Mouse (Mus musculus) CH12.LX (cell line): ENCODE measurements around the gene Cnot3. TPM values are rescaled to one million over a fixed set of nuclear protein-coding genes. Genes with fewer than 3 reads are reported as not detected.
A peak's percentile ranks its signal among the peaks of the same experiment; 100 is the strongest.
"Not testable (repeated sequence)": the region's sequence is repeated elsewhere in the genome, so short reads cannot be mapped to it uniquely, and the experiment has no call there.

Source experiments
- DNase-seq: peaks from one replicate; pipeline ENCODE4 v3.0.0-alpha.2; 2013; ENCODE audit errors: extremely low read depth
- H3K27ac ChIP-seq: 2 replicates; pipeline ENCODE4 v1.5.1; 2012; ENCODE audit warnings: low read depth, mild to moderate bottlenecking, control low read depth, moderate library complexity; ENCODE audit not compliant: insufficient read depth
- H3K27me3 ChIP-seq: replicated peaks from 2 replicates; pipeline ENCODE3; 2012; ENCODE audit warnings: inconsistent platforms
- H3K36me3 ChIP-seq, 2 experiments: replicated peaks in 1 of 2; 2 replicates each; pipeline versions ENCODE3 to v1.6.1; 2012; ENCODE audit warnings: inconsistent platforms in 1 of 2, low read length in 1 of 2, mild to moderate bottlenecking in 1 of 2, mixed read lengths in 1 of 2, moderate library complexity in 1 of 2; ENCODE audit not compliant: control insufficient read depth in 1 of 2, insufficient read depth in 1 of 2
- H3K4me1 ChIP-seq, 2 experiments: 2 replicates each; pipeline ENCODE4 v1.6.1; 2012; ENCODE audit warnings: inconsistent platforms in 1 of 2, moderate library complexity in 1 of 2; ENCODE audit not compliant: insufficient read depth in 2 of 2, control insufficient read depth in 1 of 2
- H3K4me2 ChIP-seq: 2 replicates; pipeline ENCODE4 v1.6.1; 2012; ENCODE audit warnings: low read depth, mild to moderate bottlenecking, control low read depth; ENCODE audit not compliant: poor library complexity, insufficient read depth, severe bottlenecking
- H3K4me3 ChIP-seq, 3 experiments: fragments of 150-350 bp in 1 of 3; sonication (generic) in 1 of 3; replicated peaks in 1 of 3; 2 replicates each; pipeline versions ENCODE3 to v1.5.1; 2011 to 2012; ENCODE audit warnings: low read depth in 2 of 3, low read length in 2 of 3, mild to moderate bottlenecking in 2 of 3, moderate library complexity in 2 of 3, control low read depth in 1 of 3, improper control_type of control experiment in 1 of 3, inconsistent platforms in 1 of 3, mixed read lengths in 1 of 3; ENCODE audit not compliant: poor library complexity in 1 of 3
- H3K79me2 ChIP-seq: replicated peaks from 2 replicates; pipeline ENCODE4 v1.6.1; 2012; ENCODE audit warnings: mild to moderate bottlenecking, moderate library complexity; ENCODE audit not compliant: control insufficient read depth, poor library complexity, insufficient read depth, severe bottlenecking; ENCODE audit errors: extremely low read depth
- H3K9ac ChIP-seq: 2 replicates; pipeline ENCODE4 v1.6.1; 2012; ENCODE audit warnings: low read depth, mild to moderate bottlenecking, control low read depth, moderate library complexity; ENCODE audit not compliant: insufficient read depth
- H3K9me3 ChIP-seq: replicated peaks from 2 replicates; pipeline ENCODE3; 2012; ENCODE audit warnings: low read length, inconsistent platforms, mixed read lengths
- CHD1 ChIP-seq: IDR thresholded peaks from 2 replicates; pipeline ENCODE4 v1.6.1; 2012; ENCODE audit warnings: low read depth, low read length, improper control_type of control experiment, inconsistent platforms
- CHD2 ChIP-seq: IDR thresholded peaks from 2 replicates; pipeline ENCODE4 v1.6.1; 2011; ENCODE audit warnings: low read length, improper control_type of control experiment
- ELF1 ChIP-seq: IDR thresholded peaks from 2 replicates; pipeline ENCODE4 v1.6.1; 2014; ENCODE audit warnings: low read depth, mild to moderate bottlenecking, inconsistent platforms, low read length, improper control_type of control experiment
- ETS1 ChIP-seq: conservative IDR thresholded peaks from 2 replicates; pipeline ENCODE4 v1.6.1; 2012; ENCODE audit warnings: low read depth, mild to moderate bottlenecking, inconsistent platforms, low read length, improper control_type of control experiment, moderate library complexity
- GABPA ChIP-seq: IDR thresholded peaks from 2 replicates; pipeline ENCODE4 v1.6.1; 2012; ENCODE audit warnings: low read depth, low read length, improper control_type of control experiment, inconsistent platforms; ENCODE audit not compliant: insufficient replicate concordance
- HCFC1 ChIP-seq: IDR thresholded peaks from 2 replicates; pipeline ENCODE4 v1.6.1; 2012; ENCODE audit warnings: low read depth, mild to moderate bottlenecking, inconsistent platforms, low read length, improper control_type of control experiment
- IRF4 ChIP-seq: IDR thresholded peaks from 2 replicates; pipeline ENCODE4 v1.6.1; 2014; ENCODE audit warnings: low read depth, mild to moderate bottlenecking, inconsistent platforms, low read length, improper control_type of control experiment
- JUN ChIP-seq: IDR thresholded peaks from 2 replicates; pipeline ENCODE4 v1.6.1; 2011; ENCODE audit warnings: low read depth, mild to moderate bottlenecking, low read length, improper control_type of control experiment, moderate library complexity; ENCODE audit not compliant: insufficient read depth
- JUND ChIP-seq: conservative IDR thresholded peaks from 2 replicates; pipeline ENCODE4 v1.6.1; 2011; ENCODE audit warnings: low read depth, low read length, improper control_type of control experiment
- MAFK ChIP-seq: IDR thresholded peaks from 2 replicates; pipeline ENCODE4 v1.6.1; 2011; ENCODE audit warnings: low read length, improper control_type of control experiment; ENCODE audit not compliant: insufficient replicate concordance
- MAX ChIP-seq: IDR thresholded peaks from 2 replicates; pipeline ENCODE4 v1.6.1; 2011; ENCODE audit warnings: low read length, improper control_type of control experiment
- MAZ ChIP-seq: IDR thresholded peaks from 2 replicates; pipeline ENCODE4 v1.6.1; 2012; ENCODE audit warnings: low read depth, mild to moderate bottlenecking, inconsistent platforms, low read length, improper control_type of control experiment, moderate library complexity
- MEF2A ChIP-seq: IDR thresholded peaks from 2 replicates; pipeline ENCODE4 v1.6.1; 2014; ENCODE audit warnings: low read depth, mild to moderate bottlenecking, inconsistent platforms, low read length, improper control_type of control experiment, borderline replicate concordance
- MXI1 ChIP-seq: IDR thresholded peaks from 2 replicates; pipeline ENCODE4 v1.6.1; 2011; ENCODE audit warnings: mild to moderate bottlenecking, low read depth, low read length, improper control_type of control experiment
- MYC ChIP-seq: IDR thresholded peaks from 2 replicates; pipeline ENCODE4 v1.6.1; 2011; ENCODE audit warnings: low read depth, mild to moderate bottlenecking, improper control_type of control experiment, low read length
- NELFE ChIP-seq: IDR thresholded peaks from 2 replicates; pipeline ENCODE4 v1.6.1; 2011; ENCODE audit warnings: low read depth, low read length, improper control_type of control experiment
- NRF1 ChIP-seq: IDR thresholded peaks from 2 replicates; pipeline ENCODE4 v1.6.1; 2014; ENCODE audit warnings: low read depth, mild to moderate bottlenecking, inconsistent platforms, low read length, improper control_type of control experiment, moderate library complexity
- PAX5 ChIP-seq: IDR thresholded peaks from 2 replicates; pipeline ENCODE4 v1.6.1; 2012; ENCODE audit warnings: low read length, inconsistent platforms, mixed read lengths
- POLR2A ChIP-seq: IDR thresholded peaks from 2 replicates; pipeline ENCODE4 v1.6.1; 2011; ENCODE audit warnings: low read depth, mild to moderate bottlenecking, improper control_type of control experiment, low read length
- RCOR1 ChIP-seq: conservative IDR thresholded peaks from 2 replicates; pipeline ENCODE4 v1.6.1; 2012; ENCODE audit warnings: low read depth, mild to moderate bottlenecking, inconsistent platforms, low read length, improper control_type of control experiment
- SIN3A ChIP-seq: IDR thresholded peaks from 2 replicates; pipeline ENCODE4 v1.6.1; 2012; ENCODE audit warnings: low read length, improper control_type of control experiment, inconsistent platforms
- TBP ChIP-seq: conservative IDR thresholded peaks from 2 replicates; pipeline ENCODE4 v1.6.1; 2011; ENCODE audit warnings: low read depth, low read length, improper control_type of control experiment
- TCF12 ChIP-seq: IDR thresholded peaks from 2 replicates; pipeline ENCODE4 v1.6.1; 2014; ENCODE audit warnings: low read depth, mild to moderate bottlenecking, inconsistent platforms, low read length, improper control_type of control experiment
- ZKSCAN1 ChIP-seq: IDR thresholded peaks from 2 replicates; pipeline ENCODE4 v1.6.1; 2012; ENCODE audit warnings: low read depth, inconsistent platforms, low read length, improper control_type of control experiment, borderline replicate concordance
- ZMIZ1 ChIP-seq: IDR thresholded peaks from 2 replicates; pipeline ENCODE4 v1.6.1; 2012; ENCODE audit warnings: low read depth, mild to moderate bottlenecking, inconsistent platforms, low read length, improper control_type of control experiment
- ZNF384 ChIP-seq: IDR thresholded peaks from 2 replicates; pipeline ENCODE4 v1.6.1; 2012; ENCODE audit warnings: low read depth, low read length, improper control_type of control experiment, inconsistent platforms
- dilution Hi-C: fragments of 300-500 bp; cut with MboI; formaldehyde crosslinking; loops from 2 replicates; pipeline ENCODE4 v1.14.3; 2020; ENCODE audit warnings: low sequenced_read_pairs; ENCODE audit not compliant: extremely low pct_unique_long_range_greater_than_20kb, extremely low pct_ligation_motif_present
- in situ Hi-C: fragments of 300-500 bp; cut with MboI; formaldehyde crosslinking; loops from 3 replicates; pipeline ENCODE4 v1.14.3; 2019; ENCODE audit warnings: low sequenced_read_pairs, low pct_ligation_motif_present, low pct_unique_long_range_greater_than_20kb, mixed read lengths
- polyA plus RNA-seq: library from polyadenylated mRNA; unstranded; fragments of >175 nt; gene quantifications from 2 replicates; pipeline ENCODE4 v1.2.1, GENCODE M21; 2012; ENCODE audit warnings: low read depth; ENCODE audit not compliant: insufficient read length
- total RNA-seq, 2 experiments: library from RNA; depleted of rRNA; stranded (reverse); fragments of 300-350 nt in 1 of 2; fragments of >200 nt in 1 of 2; gene quantifications; 2 replicates each; pipeline ENCODE4 v1.2.3; 2012 to 2014

Cnot3 gene
- total RNA-seq (2012; rRNA removed) (20.9 and 21.1 TPM in 2 replicates), total RNA-seq (2014; rRNA removed) (5.8 and 10.5 TPM in 2 replicates), polyA plus RNA-seq (68.3 and 76.9 TPM in 2 replicates)

GRCm38 (mm10) chr7:3644672-3645487 lies at the start of gene Cnot3:
Cnot3 (plus strand) TSS chr7:3645268.
- TF ChIP-seq MYC (0 out of 2 replicates have a peak, but pooled peaks have one; percentile 4), MEF2A (peak; percentile 35; the same call in 1 of the 2 replicates), MAFK (no peak), NRF1 (peak; percentile 56; the same call in 1 of the 2 replicates), ZMIZ1 (peak; percentile 24), RCOR1 (no peak), CHD2 (peak; percentile 97), ELF1 (peak; percentile 84), NELFE (peak; percentile 76), MAX (0 out of 2 replicates have a peak, but pooled peaks have one; percentile 18), ZNF384 (no peak), CHD1 (no peak), JUN (no peak), TCF12 (no peak; the same call in none of the 2 replicates), MXI1 (no peak), POLR2A (peak; percentile 85), ETS1 (no peak), HCFC1 (peak; percentile 71), SIN3A (peak; percentile 56; the same call in 1 of the 2 replicates), MAZ (peak; percentile 56; the same call in 1 of the 2 replicates), IRF4 (no peak; the same call in 1 of the 2 replicates), ZKSCAN1 (no peak), PAX5 (no peak), TBP (peak; percentile 78), GABPA (no peak), JUND (no peak)
- Histone ChIP-seq H3K4me3 (peak within 1 kb of the TSS; percentile 89 to 94 (median 93)), H3K27ac (peak within 1 kb of the TSS; percentile 78), H3K27me3 (no peaks in the 10 kb centered on the region), H3K36me3 (peaks cover 19 to 58% of the 10 kb centered on the region in 2 experiments), H3K9me3 (no peaks in the 10 kb centered on the region), H3K79me2 (peaks cover 45% of the 10 kb centered on the region), H3K9ac (peak within 1 kb of the TSS; percentile 98), H3K4me2 (peak within 1 kb of the TSS; percentile 96), H3K4me1 (peaks cover 13 to 43% of the 10 kb centered on the region in 2 experiments)
- DNase-seq: peak; percentile 99
- dilution Hi-C loops: no loop called here
- in situ Hi-C loops: no loop called here

GRCm38 (mm10) chr7:3597755-3598154 lies 47.3 kb upstream of the Cnot3 start:
- DNase-seq, H3K9ac ChIP-seq, H3K36me3 ChIP-seq, H3K79me2 ChIP-seq, H3K27ac ChIP-seq, dilution Hi-C loops, H3K27me3 ChIP-seq, in situ Hi-C loops, H3K4me3 ChIP-seq, H3K4me2 ChIP-seq, H3K9me3 ChIP-seq: not testable (repeated sequence)
- H3K4me1 ChIP-seq: peaks cover 0 to 13% of the 10 kb centered on the region in 2 experiments; a peak in 2 of 4 replicates
